Mouse (Mus musculus): ENCODE data around the gene Unc45a.
A peak's percentile ranks its signal among the peaks of the same experiment; 100 is the strongest.
"Not testable (repeated sequence)": the region's sequence is repeated elsewhere in the genome, so short reads cannot be mapped to it uniquely, and the experiment has no call there.

The Unc45a gene

DNA sequence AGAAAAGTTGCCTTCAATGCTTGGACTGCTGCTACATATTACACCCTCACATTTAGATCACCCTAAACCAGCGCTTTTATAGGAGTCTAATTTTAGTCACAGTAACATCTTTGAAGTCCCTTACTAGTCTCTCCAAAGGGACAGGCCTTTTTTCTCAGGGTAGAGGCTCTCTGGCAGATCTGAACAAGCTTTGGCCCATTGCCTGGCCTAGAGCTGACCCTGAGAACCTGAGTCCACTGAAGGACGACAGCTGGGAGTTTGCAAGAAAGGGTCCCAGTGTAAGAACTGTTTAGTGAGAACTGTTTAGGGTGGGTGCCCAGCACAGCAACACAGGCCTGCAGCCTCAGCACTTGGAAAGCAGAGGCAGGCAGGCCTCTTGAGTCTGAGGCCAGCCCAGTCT is 25.0 kb upstream of the Unc45a start:
- DNase-seq, result no peak

DNA sequence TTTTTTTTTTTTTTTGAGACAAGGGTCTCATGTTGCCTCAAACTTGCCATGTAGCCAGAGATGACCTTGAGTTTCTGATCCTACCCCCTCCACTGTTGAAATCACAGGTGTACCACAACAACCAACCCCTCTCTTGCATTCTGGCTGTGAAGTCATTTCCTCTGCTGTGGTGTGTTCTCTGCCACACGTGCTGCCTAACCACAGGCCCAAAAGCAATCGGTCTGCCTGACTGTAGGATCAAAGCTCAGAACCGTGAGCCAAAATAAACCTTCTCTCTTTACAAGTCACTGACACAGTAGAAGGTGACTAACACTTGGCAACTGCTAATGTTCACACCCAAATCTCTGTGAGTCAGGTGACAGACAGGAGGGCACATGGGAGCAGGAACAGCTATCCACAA is 19.6 kb upstream of the Unc45a start:
- no peak for DNase-seq

DNA sequence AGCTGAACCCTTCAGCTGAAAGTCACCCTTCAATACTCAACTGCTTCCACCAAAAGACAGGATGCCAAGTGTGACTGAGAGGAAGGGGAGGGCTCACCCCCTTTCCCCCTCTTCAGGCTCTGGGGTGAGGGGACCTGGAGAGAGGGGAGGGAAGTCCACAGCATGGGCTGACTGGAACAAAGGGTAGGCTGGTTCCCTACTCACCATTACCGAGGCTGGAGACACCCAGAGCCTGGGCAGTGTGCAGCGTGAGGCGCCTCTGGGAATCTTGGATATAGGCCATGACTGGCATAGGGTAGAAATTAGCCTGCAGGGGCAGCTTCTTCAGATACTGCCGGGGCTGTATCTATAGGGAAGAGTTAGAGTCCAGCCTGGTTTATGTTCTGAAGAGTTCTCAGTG is 17.2 kb upstream of the Unc45a start:
- DNase-seq, result no peak

DNA sequence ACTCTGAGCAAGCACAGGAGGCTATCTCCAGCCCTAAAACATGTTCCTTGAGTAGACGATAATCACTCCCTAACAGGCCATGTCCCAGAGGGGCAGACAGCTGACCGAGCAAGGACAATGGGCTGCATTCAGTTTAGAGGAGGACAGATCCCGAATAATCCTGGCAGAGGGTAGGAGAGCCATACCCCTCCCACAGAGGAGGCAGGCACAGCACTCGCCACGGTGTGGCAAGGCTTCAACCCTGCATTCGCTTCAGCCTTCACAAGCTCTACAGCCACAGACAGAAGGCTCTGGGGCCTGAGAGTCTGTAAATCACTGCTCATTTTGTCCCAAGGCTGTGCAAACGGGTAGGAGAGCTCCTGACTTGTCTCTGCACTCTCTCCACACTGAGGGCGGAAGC is 16.4 kb upstream of the Unc45a start:
- no peak for DNase-seq

DNA sequence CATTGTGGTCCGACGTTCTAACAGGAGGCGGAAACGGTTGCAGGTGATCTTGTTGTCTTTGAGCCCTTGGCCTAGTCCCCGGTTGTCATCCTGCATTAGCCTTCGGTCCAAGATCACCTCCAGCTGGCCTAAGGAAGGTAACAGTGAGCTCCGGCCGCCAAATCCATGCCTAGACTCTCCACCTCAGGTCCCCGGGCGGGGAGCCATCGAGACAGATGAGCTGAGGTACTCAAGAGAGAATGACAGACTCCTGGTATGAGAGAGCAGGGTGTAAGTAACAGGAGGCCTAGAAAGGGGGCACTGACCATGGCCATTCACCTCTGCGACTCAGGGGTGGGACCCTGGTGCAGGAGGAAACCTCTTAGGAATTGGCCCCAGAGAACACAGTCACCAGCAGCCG is 15.5 kb upstream of the Unc45a start:
- no peak for DNase-seq

DNA sequence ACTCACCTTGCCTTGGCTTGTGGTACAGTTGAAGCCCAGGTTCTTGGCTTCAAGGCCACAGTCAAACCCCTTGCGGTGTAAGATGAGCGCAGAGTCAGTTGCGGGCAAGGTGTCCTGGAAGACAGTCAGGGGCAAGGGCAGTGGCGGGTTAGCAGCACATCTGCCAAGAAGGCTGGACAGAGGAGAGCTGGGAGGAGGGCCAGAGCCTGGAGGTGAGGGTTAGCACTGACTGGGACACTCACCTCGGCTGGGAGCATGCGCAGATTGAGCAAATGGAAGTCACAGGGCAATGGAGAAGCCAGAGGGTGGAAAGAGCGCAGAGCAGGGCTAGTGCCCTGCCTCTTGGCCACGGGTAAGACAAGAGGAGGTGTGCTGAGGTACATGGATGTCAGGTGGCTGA is 12.1 kb upstream of the Unc45a start:
- no peak for DNase-seq

DNA sequence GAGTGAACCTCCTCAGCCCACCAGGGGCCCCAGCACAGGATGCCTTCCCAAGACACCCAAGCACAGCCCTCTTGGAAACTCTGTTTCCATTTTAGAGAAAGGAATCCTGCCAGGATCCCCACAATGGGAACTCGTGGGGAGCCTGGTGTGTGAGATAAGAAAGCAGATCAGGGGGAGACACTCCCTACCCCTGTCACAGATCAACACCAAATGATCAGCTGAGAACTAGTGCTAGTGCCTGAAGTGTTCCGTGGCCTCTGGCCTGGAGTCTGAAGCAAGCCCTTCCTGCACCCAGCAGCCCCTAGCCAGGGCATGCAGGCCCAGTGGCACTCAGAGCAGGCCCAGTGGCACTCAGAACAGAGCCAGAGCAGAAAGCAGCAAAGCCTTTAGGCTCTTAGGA is 10.0 kb upstream of the Unc45a start:
- DNase-seq, result no peak

DNA sequence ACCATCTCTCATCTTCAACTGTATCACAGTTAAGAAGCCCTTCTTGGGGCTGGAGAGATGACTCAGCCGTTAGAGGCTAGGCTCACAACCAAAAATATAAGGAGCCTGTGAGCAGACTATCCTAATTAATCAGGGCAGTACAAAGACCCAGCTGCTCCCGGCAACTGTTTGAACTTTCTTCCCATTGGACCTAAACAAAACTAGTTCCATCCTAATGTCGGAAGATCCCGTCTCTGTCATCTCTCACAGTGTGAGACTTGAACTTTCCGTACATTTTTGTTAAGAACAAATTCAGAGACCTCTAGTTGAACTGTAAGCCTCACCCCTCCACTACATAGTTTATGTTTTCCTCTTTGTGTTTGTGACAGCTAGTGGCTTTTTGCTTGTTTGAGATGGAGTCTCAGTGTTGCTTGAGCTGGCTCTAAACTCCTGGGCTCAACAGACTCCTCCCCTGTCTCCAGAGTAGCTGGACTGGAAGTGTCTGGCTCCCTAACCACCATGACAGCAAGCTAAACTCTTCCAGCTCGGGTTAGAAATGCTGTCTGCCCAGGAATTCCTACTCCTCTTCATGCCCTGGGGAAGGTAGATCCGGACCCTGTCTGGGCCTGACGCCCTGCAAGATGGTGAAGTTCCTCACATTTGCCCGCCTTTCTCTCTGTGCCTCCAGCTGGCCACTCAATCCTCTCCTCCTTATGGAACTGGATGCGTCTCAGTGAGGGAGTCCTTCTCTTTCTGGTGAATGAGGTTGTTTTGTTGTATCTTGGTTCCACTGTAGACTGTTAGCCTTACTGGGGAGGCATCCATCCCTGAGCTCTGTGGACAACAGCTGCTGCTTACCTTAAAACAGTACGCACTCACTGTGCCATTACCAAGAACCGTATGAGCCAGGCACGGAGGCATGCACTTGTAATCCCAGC is 7.1 kb upstream of the Unc45a start:
- DNase-seq, result no peak

DNA sequence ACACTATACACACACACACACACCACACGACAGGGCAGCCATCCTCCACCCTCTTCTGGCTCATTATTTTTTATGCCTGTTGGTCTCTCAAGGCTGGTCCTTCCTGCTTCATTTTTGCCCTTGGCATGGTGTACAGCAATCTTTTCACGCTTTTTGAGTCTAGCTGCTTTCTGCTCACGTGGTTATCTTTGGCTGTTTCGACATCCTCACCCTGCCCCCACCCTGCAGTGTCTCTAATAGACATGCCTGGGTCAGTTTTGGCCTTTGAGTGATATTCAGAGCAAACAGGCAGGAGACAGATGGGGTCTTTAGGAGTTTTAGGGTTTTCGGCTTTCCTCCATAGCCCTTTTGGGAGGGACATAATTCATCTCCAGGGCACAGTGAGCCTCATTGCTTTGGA is 6.0 kb upstream of the Unc45a start:
- no peak for DNase-seq

DNA sequence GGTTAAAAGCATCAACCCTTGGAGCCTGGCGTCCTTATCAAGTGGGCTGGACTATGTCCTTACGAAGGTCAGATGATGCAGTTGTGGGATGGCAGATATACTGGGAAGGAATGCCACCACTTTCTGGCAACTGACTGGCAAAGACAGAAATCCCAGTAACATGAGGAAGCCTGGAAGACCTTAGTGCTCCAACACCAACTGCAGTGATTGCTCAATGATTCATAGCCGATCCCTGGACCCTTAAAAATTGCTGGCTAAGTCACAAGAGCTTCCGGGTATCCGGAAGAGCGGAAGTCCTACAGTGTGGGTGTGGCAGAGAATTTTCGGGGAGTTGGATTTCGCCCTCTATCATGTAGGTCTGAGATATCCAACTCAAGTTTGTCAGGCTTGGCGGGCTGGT is 5.4 kb upstream of the Unc45a start:
- DNase-seq, result no peak

DNA sequence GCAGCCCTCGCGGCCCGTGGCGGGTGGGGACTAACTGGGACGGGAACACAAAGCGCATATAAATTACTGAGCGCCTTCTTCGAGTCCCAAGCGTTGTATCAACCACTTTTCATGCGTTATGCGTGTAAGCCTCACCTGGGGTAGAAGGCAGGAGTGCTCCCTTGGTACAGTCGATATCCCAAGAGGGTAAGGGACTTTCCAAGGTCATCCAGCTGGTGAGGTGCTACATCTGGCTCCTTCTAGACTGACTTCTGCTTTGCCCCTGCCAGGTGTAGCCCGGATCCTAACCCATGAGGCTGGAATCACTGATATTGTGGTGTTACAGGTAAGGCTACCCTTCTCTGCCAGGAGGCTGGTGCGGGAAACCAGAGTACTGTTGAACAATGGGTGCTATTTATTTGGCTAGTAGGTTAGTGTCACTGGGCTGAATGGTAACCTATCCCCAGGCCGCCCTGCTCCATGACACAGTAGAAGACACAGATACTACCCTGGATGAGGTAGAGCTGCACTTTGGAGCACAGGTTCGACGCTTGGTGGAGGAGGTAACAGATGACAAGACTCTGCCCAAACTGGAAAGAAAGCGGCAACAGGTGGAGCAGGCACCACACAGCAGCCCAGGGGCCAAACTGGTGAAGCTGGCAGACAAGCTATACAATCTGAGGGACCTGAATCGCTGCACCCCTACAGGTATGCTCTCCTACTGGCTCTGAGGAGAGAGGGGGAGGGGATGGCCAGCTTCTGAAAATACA is 2.6 kb upstream of the Unc45a start:
- peak; percentile 27 for DNase-seq

DNA sequence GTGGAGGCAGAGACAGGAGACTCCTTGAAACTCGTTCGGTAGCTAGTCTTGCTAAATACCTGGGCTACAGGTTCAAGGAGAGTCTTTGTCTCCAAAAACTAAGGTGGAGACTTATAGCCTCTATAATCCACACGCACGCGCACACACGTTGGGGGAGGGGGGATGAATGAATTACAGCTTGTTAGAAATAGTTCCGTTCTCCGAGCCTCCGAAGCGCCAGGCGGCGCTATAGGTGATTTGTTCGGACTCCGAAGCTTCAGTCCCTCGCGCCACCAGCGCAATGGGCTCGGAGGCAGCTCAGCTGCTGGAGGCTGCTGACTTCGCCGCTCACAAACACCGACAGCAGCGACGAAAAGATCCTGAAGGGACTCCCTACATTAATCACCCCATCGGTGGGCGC is 2.1 kb upstream of the Unc45a start, which contains the start of gene Hddc3:
Hddc3 (plus strand) TSS at position 247 of the 400 bp plus-strand sequence.
- peak; percentile 97 for DNase-seq

DNA sequence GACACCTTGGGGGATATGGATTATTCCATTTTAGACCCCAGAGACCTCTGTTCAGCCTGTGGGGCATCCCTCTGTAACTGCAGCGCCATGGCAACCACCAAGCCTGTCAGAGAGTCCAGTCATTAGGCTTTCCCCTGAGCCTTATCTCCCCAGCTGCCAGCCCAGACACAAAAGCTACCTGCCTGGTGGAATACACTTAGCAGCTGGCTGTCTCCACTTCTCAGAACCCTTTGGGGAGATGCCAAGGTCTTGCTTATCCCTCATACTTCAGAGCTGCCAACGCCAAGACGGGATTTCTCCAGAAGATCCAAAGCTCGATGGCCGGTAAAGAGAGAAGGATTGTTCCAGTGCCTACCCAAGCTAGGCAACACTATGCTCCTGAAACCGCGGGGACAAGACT is 988 bp upstream of the Unc45a start:
- DNase-seq, result no peak

DNA sequence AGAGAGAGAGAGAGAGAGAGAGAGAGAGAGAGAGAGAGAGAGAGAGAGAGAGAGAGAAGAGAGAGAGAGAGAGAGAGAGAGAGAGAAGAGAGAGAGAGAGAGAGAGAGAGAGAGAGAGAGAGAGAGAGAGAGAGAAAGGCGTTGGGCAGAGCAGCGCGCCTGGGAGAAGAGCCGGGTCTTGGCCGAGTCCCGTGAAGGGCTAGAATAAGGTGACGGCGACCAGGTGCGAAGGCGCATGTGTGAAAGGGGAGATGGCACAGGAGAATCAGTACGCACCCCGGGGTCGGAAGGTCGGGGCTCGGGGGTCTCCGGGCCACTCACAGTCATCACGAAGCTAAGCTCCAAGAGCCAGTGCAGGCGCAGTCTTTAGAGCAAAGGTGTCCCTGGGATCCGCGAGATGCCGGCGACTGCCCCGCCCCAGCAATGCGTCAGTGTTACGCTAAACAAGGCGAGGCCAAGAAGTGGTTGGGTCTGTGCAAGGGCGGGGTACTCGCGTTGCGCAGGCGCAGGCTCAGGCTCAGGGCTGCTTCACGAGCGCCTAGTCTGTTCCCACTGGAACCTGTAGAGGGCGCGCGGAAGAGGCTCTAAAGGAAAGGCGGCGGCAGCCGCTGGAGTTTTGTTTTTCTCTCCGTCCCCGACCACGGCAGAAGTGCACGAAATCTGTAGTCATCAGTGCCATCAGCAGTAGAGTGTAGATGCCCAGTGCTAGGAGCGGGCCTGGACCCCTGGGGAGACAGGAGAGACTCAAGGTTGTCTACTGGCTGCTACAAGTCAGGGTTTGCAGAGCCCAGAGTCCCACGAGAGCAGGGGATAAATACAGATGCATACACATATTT is 794 bp downstream of the Unc45a start:
- DNase-seq, result peak; percentile 98

DNA sequence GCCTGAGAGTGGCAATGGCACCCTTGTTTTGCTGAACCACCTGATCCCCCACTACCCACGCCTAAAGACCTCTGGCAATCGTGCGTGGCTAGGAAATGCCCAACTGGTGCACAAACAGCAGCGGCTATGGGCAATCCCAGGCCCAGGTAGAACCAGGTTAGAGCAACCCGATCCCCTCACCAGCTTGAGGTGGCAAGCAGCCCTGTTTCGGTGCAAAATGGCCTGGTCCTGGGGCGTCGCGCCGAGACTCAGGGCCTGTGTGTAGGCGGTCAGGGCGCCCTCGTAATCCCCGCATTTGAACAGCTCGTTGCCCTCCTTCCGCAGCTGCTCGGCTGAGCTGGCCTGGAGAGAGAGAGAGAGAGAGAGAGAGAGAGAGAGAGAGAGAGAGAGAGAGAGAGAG is 1.4 kb downstream of the Unc45a start:
- peak; percentile 49 for DNase-seq

DNA sequence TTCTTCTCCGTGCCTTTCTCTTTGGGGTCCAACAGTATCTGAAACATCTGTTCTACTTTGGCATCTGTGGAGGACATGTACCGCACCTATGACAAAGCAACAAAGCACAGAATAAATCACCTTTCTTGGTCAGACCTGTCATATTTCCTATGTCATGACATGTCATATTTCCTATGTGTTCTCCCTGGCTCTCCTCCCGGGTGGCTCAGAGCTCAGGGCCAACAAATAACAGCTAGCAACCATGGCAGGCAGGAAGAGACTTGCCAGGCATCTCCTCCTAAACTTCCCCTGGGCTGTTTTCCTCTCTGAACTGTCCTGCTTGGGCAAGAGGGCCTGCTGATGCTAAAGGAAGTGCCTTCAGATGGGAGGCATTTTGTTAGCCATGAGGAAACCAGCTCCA is 3.9 kb downstream of the Unc45a start:
- no peak for DNase-seq

DNA sequence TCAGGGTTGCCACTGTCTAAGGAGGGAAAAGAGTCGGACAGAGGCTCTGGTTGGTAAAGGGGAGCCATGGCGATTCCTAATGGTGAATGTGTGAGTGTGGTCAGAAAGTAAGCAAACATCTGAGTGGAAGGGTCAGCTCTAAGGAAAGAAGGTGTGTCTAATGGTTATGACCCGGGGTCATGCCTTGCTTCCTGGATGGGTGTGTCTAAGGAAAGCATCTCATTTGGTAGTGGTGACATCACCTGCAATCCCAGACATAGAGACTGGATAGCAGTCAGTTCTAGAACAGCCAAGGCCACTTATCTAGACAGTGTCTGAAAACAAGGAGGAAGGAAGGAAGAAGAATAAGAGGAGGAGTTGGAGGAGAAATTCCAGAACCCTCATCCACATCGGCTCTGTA is 6.0 kb downstream of the Unc45a start:
- no peak for DNase-seq

DNA sequence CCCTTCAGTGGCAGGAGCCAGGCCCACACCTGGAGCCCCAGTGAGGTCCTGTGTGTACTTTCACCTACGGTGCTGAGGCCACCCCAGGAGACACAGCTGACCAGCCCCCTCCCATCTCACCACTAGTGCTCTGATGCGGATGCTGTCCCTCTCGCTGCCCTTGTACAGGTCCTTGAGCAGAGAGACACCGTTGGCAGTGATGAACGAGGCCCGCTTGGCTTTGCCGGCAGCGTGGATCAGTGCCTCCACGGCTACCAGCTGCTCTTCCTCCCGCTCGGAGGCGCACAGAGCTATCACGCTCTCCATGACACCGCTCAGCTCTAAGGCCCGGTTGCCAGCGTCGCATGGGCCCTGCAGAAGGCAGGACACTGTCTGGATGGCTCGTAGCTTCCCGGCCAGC is 9.4 kb downstream of the Unc45a start:
- no peak for DNase-seq

DNA sequence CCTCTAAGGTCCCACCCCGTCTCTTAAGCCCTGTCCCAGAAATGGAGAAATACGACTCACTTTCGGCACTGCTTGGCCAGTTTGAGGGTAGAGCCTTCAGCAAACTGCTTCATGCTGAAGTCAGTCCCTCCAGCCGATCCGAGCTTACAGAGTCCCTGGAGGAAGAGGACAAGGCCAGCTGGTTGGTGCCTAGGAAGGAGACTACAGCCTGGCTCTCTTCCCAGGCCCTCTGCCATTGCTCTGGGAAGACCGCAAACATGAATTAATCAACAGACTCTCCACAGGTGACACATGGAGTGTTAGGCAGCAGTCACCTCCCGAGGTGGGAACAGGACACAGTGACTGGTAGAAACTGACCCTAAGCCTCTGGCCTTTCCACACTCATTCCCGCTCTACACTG is 10.5 kb downstream of the Unc45a start:
- no peak for DNase-seq

DNA sequence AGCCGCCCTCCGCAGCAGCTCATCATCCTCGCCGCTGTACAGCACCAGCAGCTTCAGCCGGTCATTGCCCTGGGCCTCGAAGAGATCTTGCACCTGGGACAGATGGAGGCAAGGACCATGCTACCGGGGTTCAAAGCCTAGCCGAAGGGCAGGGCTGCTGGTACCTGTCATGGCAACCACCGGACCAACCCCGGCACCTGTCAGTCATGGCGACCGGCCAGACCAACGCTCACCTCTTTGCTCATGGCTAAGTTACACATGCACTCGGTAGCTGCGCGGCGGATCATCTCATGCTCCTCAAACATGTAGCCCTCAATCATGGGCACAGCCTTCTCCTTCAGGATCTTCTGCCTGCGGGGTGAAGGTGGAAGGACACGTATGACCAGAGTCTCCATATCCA is 14.7 kb downstream of the Unc45a start:
- DNase-seq, result no peak

DNA sequence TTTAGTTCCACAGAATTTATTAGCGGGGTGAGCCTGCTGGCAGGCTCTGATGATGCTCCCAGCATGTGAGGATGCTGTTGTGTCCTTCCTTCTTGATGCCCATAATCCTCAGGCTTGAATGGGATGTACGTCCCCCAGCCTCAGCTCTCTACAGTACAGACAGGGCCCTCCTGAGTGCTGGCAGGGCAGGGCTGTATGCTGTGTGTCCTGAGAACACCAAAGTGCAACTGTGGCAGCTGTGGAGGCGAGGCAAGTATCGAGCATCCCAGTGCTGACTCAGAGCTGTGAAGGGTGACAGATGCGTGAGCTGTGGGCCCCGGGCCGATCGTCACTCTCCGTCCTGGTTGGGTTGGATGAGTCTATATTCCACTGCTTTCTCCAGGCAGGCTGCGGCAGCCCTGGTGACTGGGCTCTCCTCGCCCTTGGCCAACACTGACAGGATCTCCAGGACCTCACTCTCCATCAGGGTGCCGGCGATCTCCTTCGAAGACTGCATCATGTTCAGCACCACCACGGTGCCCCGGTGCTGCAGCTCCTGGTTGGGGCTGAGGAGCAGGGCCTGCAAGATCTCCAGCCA is 15.4 kb downstream of the Unc45a start:
- no peak for DNase-seq

DNA sequence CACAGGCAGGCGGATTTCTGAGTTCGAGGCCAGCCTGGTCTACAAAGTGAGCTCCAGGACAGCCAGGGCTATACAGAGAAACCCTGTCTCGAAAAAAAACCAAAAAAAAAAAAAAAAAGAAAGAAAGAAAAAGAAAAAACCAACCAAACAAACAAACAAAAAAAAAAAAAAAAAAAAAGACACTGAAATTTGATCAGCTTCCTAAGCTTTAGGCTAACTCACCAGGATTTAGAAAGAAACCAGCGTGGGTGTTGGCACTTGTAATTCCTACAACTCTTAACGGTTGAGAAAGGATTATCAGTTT is 16.0 kb downstream of the Unc45a start:
- not testable (repeated sequence) for DNase-seq

Data from thymus, postnatal 14 days (tissue).